Mouse (Mus musculus) frontal cortex, postnatal 14 days (tissue): ENCODE data around the gene Smtnl2.
"Not testable (repeated sequence)": the region's sequence is repeated elsewhere in the genome, so short reads cannot be mapped to it uniquely, and the experiment has no call there.

Source experiments
- DNase-seq, 2 experiments: peaks; one replicate each; pipeline ENCODE4 v3.0.0; 2022; ENCODE audit warnings: low spot score in 2 of 2

The Smtnl2 gene

DNA sequence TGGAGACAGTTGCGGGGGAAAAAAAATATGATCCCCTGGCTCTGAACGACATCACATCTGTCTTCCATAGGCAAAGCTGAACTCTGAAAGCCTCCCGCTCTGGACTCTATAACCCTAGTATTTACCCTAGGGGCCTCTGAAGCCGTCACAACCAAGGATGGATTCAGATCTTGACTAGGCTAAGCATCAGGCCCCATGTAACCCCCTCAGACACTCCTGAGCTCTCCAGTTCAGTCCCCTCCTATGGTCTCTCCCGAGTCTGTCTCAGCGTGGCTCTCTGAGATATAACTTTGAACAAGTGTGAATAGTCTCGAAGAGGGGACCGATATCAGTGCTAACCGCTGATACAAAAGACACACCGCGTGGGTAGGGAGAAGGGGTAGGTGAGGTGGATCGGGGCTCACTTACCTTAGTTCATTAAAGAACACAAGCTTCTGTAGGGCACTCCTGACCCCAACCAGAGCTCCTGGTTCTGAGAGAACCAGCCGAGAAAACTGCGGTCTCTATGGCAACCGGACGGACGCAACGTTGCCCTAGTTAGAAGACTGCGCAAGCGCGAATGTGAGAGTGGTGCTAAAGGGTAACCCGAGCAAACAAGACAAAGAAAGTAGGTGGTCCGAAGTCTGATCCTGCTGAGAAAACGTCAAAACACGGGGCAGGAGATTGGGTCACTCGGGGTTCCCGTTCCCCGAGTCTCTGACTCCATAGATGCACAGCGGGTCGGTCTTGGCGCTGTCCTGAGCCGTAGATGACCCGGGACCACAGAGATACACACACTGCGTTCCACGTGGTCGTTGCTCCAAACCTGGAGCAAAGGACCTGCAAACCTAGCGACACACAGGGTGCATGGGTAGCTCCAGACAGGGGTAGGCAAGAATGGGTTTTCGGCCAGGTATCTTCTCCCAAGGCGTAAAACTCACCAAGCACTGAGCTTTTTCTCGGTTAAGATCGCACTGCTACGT is 49.8 kb downstream of the Smtnl2 start:
- DNase-seq, result peak; percentile 47 to 62

DNA sequence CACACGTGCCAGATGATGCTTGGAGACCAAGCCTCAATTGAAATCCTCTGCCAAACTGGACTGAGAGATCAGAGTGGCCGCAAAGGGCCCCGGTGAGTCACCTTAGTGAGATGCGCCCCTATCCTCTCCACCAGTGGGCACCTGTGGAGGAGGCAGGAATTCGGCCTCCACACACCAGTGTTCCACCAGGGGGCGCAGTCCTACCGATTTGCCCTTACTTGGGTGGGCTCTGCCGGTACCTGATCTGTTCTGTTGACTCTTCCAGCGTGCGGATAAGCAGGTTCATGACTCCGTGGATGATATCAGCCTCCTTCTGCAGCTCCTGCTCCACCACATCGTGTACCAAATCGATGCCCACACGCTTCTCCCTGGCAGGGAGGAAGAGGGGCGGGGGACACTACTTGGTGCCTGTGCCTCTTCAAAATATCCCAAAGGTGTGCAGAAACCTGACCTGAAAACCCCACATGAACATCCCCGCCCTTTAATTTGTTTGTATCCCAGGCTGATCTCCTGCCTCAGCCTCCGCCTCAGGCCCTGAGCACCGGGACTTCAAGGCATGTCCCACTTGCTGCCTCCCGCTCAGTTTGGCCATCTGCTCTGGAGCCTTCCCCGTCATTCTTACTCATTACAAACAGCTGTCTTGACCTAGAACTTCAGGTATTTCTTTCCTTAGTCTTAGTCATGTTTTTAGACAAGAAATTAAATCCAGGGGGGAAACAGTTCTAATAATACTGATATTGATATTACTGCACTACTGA is 56.4 kb downstream of the Smtnl2 start:
- DNase-seq, result peak in 1 of 2 experiments; percentile 36

DNA sequence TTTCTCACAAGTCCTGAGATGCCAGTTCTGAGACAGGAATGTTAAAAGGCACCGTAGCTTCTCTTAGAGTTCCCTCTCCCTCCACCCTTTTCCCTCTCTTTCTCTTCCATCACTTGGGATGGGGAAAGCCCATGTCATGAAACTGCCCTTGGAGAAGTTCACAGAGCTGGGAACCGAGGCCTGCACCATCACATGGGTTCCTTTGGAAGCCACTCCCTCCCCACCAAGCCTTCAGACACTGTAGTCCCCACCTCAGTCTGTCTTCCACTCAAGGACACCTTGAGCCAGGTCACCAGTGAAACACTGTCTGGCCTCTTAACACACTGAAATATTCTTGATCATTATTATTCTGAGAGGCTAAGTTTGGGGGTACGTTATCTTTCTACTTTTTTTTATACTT is 58.3 kb downstream of the Smtnl2 start:
- no peak for DNase-seq

DNA sequence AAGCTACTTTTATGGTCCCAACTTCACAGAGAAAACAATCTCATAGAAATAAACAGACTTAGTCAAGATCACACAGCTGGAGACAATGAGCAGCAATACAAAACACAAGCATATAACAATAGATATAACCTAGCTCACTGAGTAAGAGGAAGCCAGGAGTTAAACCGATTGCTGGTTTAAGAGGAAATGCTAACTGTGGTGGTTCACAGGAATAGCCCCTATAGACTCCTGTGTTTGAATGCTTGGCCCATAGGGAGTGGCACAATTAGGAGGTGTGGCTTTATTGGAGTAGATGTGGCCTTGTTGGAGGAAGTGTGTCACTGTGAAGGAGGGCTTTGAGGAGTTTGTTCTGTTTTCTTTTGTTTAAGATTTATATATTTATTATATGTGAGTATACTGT is 59.2 kb downstream of the Smtnl2 start:
- no peak for DNase-seq

DNA sequence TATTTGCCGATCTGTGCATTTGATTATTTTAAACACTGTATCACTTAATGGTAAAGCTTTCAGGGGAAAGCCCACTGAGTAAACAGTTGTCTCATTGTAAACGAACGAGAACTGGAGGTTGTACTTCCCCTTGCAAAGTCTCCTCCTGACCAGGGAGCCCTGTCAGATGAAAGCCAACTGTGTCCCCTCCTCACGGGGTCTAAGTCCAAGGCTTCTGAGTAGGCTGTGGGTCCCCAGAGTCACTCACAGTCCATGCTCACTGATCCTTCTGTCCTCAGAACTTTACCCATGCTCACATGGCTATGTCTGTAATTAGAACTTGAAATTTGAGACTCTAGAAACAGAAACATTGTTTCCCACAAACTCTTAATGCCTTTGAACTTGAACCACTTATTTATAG is 61.9 kb downstream of the Smtnl2 start:
- no peak for DNase-seq

DNA sequence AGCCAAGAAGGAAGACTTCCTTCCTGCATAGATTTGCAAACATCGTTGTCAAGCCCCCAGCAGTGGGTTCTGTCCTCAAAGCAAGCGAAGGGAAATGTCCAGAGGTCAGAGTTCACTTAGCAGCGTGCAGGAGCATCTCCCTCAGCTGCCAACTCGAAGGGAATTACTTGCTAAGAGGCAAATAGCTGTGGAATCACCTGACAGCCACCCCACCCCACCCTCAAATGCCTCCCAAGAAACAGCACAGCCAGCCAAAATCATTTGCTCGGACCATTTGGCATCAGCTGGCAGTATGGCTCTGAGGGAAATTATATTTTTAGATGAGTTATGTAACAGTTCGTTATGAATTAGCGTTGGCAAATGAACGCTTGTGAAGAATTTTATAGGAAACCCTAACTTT is 62.5 kb downstream of the Smtnl2 start:
- DNase-seq, result no peak

DNA sequence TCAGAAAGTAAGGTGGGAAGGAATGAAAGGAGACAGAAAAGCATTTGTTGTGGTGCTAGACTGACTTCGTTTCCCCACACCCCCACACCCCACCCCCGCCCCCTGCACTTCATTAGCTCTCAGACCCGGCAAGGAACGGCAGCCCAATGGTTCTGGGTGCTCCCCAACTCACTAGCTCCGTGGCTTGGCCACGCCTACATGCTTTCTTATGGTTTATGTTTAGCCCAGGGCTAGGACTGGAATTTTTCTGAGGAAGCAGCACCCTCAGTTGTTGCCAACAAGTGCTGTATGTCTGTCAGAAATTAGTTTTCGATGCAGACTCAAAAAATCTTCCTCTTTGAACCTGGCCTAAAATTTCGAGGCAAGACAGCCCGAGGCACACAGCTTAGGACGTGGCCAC is 63.0 kb downstream of the Smtnl2 start:
- DNase-seq, result no peak

DNA sequence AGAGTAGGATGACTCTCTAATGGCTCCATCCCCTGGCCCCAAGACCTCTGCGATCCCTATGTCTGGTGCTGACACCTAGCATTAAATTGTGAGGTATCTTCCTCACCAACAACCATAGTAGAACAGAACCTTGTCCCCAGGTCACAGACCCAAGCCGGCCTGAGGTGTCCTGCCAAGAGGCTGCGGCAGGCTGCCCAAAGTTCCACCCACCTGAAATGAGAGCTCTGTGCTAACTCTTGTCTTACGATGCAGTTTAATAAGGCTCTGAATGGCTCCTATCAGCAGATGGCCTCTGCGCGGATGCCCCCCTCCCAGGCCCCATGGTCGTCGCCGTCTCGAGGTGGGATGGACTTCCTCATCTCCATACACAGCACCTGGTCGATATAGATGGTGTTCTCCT is 67.0 kb downstream of the Smtnl2 start:
- no peak for DNase-seq

DNA sequence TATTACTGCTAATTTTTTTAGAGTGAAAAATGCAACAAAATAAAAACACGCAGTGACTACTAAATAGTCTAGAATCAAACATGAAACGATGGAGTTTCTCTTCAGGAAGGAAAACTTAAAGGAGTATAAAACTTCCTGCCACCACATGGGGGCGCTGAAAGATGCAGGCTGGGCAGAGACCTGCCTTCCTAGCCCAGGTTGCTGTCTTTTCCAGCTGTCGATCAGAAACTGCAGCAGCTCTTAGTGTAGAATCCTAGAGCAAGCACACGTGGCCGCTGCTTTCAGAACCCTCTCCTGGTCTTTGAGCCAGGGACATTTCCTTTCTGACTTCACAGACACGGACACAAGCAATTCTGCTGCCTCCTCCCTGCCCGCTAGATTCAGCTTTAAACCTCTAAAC is 67.6 kb downstream of the Smtnl2 start:
- peak in 1 of 2 experiments; percentile 45 for DNase-seq

DNA sequence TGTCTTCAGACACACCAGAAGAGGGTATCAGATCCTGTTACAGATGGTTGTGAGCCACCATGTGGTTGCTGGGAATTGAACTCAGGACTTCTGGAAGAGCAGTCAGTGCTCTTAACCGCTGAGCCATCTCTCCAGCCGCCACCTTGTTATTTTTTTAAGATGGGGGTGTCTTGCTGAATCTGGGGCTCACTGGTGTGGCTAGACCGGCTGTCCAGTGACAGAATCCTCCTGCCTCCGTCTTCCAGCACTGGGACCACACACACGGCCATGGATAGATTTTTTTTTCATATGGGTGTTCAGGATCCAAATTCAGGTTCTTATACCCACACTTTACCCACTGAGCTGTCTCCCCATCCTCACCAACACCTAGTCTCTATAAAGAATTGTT is 68.3 kb downstream of the Smtnl2 start:
- DNase-seq, result not testable (repeated sequence)

DNA sequence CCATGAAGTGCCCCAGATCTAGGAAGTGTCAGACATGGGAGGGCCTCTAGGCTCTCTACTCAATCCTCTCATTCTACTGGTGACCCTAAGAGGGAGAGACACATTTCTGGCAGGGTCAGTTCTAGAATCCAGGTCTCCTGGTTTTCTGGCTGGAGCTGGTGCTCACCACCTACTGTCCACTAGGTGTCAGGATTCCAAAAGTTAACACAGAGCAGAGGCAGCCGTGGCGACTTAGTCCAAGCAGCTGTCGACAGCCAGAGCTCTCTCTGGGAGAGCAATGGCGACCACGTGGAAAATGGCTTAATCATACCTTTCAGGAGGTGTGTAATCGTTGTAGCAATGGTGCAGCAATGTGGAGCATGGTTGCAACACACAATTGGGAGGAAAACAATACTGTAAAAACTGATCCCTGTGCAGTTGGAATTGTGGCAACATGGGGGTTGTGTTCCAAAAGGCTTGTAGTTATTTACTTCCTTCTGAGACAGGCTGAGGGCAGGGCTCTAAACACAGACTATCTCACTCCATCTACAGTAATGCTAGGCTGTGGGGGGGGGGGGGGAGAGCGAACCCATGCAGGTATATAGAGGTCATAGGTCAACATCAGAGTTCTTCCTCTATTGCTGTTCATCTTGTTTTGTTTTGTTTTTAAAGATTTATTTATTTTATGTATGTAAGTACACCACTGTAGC is 68.8 kb downstream of the Smtnl2 start:
- peak; percentile 47 to 65 for DNase-seq

DNA sequence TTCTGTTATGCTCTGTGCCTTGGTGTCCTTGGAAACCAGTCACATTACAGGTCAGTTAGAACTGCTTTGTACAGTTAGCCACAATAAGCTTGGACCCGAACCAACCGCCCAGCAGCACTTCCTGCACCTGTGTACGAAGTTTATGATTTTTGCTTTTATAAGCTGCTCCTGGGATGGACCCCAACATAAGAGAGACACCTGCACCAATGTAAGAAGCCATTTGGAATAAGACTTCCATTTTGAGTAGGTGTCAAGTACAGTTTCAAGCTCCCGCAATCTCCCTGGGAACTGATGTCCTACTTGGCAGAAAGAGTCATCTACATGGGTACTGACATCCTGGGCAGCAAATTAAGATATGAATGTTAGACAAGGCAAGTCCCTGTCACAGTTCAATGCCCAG is 71.8 kb downstream of the Smtnl2 start:
- DNase-seq, result no peak
